Mouse (Mus musculus) G1E-ER4 (cell line): ENCODE measurements around the gene Neurl1a. TPM values are rescaled to one million over a fixed set of nuclear protein-coding genes. Genes with fewer than 3 reads are reported as not detected.

Source experiments
- GATA1 ChIP-seq: IDR thresholded peaks from one replicate; pipeline ENCODE4 v1.8.0; 2012; ENCODE audit warnings: low read length, inconsistent platforms
- polyA plus RNA-seq: library from polyadenylated mRNA; stranded (reverse); fragments of >175 nt; gene quantifications from 2 replicates; pipeline ENCODE4 v1.2.3, GENCODE M21; 2012

Gene Neurl1a
- polyA plus RNA-seq: not detected in 2 replicates

- TF ChIP-seq GATA1: no peak
Measured at GRCm38 (mm10) chr19:47178431-47179271, at the start of gene Neurl1a. Neurl1a (plus strand) TSS chr19:47178820.

- TF ChIP-seq GATA1: no peak
Measured at GRCm38 (mm10) chr19:47128835-47129234, 49.8 kb upstream of the Neurl1a start.

- no peak for TF ChIP-seq GATA1
Measured at GRCm38 (mm10) chr19:47130551-47131125, 48.0 kb upstream of the Neurl1a start.

- TF ChIP-seq GATA1: no peak
Measured at GRCm38 (mm10) chr19:47133161-47133560, 45.5 kb upstream of the Neurl1a start.

GRCm38 (mm10) chr19:47135568-47135967 lies 43.1 kb upstream of the Neurl1a start:
- TF ChIP-seq GATA1: no peak

GRCm38 (mm10) chr19:47136170-47136569 lies 42.5 kb upstream of the Neurl1a start:
- no peak for TF ChIP-seq GATA1

GRCm38 (mm10) chr19:47137051-47137581 lies 41.5 kb upstream of the Neurl1a start:
- no peak for TF ChIP-seq GATA1

- TF ChIP-seq GATA1: no peak
Measured at GRCm38 (mm10) chr19:47137771-47138421, 40.7 kb upstream of the Neurl1a start, which contains the start of gene Calhm2. Calhm2 (minus strand) TSS chr19:47138294.

GRCm38 (mm10) chr19:47142438-47142837 lies 36.2 kb upstream of the Neurl1a start:
- no peak for TF ChIP-seq GATA1

- no peak for TF ChIP-seq GATA1
Measured at GRCm38 (mm10) chr19:47144154-47144553, 34.5 kb upstream of the Neurl1a start, which contains the start of gene Calhm1. Calhm1 (minus strand) TSS chr19:47144254.

GRCm38 (mm10) chr19:47148267-47148847 lies 30.3 kb upstream of the Neurl1a start:
- no peak for TF ChIP-seq GATA1

- TF ChIP-seq GATA1: no peak
Measured at GRCm38 (mm10) chr19:47149854-47150253, 28.8 kb upstream of the Neurl1a start.

GRCm38 (mm10) chr19:47151332-47152061 lies 27.1 kb upstream of the Neurl1a start:
- TF ChIP-seq GATA1: no peak

GRCm38 (mm10) chr19:47152062-47152369 lies 26.6 kb upstream of the Neurl1a start:
- TF ChIP-seq GATA1: no peak

- TF ChIP-seq GATA1: no peak
Measured at GRCm38 (mm10) chr19:47153767-47154166, 24.9 kb upstream of the Neurl1a start.
